9 mouse cellular contexts compared by ENCODE assay signal in the genomic region with DNA sequence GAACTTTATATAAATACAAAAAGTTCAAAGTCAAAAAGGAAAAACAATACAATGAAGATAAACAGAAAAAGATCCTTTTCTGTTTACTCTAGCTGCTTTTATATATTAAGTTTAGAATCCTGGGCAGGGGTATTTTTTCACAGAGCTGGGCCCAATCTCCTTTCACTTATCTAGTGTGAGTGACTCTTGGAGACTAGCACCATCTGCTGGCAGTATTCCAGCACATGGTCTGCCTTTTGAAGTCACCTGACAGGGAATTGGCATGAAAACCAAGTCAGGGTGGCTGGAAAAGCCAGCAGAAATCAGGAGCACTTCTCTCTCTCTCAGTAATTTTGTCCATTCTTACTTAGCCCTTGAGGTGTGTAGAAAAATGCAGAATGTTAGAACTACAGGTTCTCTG. TPM values are rescaled to one million over a fixed set of nuclear protein-coding genes. Genes with fewer than 3 reads are reported as not detected.
DNase-seq lines count a peak whose midpoint lies in the region; ATAC-seq and TF ChIP-seq lines count a peak whose summit lies in the region.
"Had no signal": no experiment of that assay in that cellular context is flagged by ENCODE, and none has a peak within 500 bp of the region (broad histone marks: within the 10 kb centered on the region; RNA-seq: fewer than 3 reads in every experiment).

No protein-coding gene starts in this region.

- H3K4me2 ChIP-seq in forebrain, embryonic 15.5 days (replicated peaks), result no peak overlapping the region
- H3K4me2 ChIP-seq in intestine, postnatal 0 days (replicated peaks; ENCODE audit: low read depth), result no peak overlapping the region
- no peak overlapping the region for H3K4me2 ChIP-seq in midbrain, embryonic 14.5 days (ENCODE audit: low read length)

- no peak overlapping the region for H3K27ac ChIP-seq in forebrain, embryonic 10.5 days
- no peak overlapping the region for H3K27ac ChIP-seq in forebrain, embryonic 15.5 days (replicated peaks)
- no peak overlapping the region for H3K27ac ChIP-seq in intestine, postnatal 0 days (ENCODE audit: low read depth, low read length)
- H3K27ac ChIP-seq in midbrain, embryonic 14.5 days (replicated peaks; ENCODE audit: low read depth, low read length), result no peak overlapping the region

- H3K4me1 ChIP-seq in forebrain, embryonic 10.5 days, result no peaks in the 10 kb centered on the region
- no peaks in the 10 kb centered on the region for H3K4me1 ChIP-seq in forebrain, embryonic 15.5 days
- H3K4me1 ChIP-seq in intestine, postnatal 0 days (replicated peaks; ENCODE audit: control insufficient read depth, insufficient read depth, low read length), result no peaks in the 10 kb centered on the region
- no peaks in the 10 kb centered on the region for H3K4me1 ChIP-seq in midbrain, embryonic 14.5 days (ENCODE audit: control insufficient read depth, insufficient read depth, low read length)

- no peak for ATAC-seq in forebrain, embryonic 15.5 days (replicated peaks)
- peak; percentile 72; the same call in 1 of the 2 replicates for ATAC-seq in intestine, postnatal 0 days
- peak; percentile 71; the same call in 1 of the 2 replicates for ATAC-seq in midbrain, embryonic 14.5 days (ENCODE audit: low FRiP score, low TSS enrichment)

- H3K9me3 ChIP-seq in forebrain, embryonic 10.5 days, result no peaks in the 10 kb centered on the region
- H3K9me3 ChIP-seq in forebrain, embryonic 15.5 days, result no peaks in the 10 kb centered on the region
- no peaks in the 10 kb centered on the region for H3K9me3 ChIP-seq in intestine, postnatal 0 days (ENCODE audit: control insufficient read depth)
- no peaks in the 10 kb centered on the region for H3K9me3 ChIP-seq in midbrain, embryonic 14.5 days (ENCODE audit: control insufficient read depth, low read length)

- H3K36me3 ChIP-seq in forebrain, embryonic 10.5 days (replicated peaks), result peaks cover 98% of the 10 kb centered on the region
- H3K36me3 ChIP-seq in forebrain, embryonic 15.5 days, result peaks cover 55% of the 10 kb centered on the region
- H3K36me3 ChIP-seq in intestine, postnatal 0 days (ENCODE audit: control insufficient read depth, insufficient read depth), result peaks cover 22% of the 10 kb centered on the region
- H3K36me3 ChIP-seq in midbrain, embryonic 14.5 days (ENCODE audit: control insufficient read depth, insufficient read depth, low read length), result peaks cover 58% of the 10 kb centered on the region

- peak; percentile 36 for DNase-seq in forebrain, embryonic 10.5 days (ENCODE audit: extremely low spot score, low spot score)
- peak; percentile 42 for DNase-seq in 3T3-L1 (ENCODE audit: low read depth, low spot score)
- peak; percentile 50 for DNase-seq in adrenal gland, postnatal 10 days
- DNase-seq in midbrain, embryonic 14.5 days, result peak; percentile 88
- DNase-seq in gastrocnemius, postnatal 36 days, result no peak
- DNase-seq in testis, postnatal 10 days (ENCODE audit: low spot score), result no peak

- H3K4me3 ChIP-seq in forebrain, embryonic 10.5 days, result no peak overlapping the region
- no peak overlapping the region for H3K4me3 ChIP-seq in forebrain, embryonic 15.5 days
- no peak overlapping the region for H3K4me3 ChIP-seq in intestine, postnatal 0 days (ENCODE audit: low read depth, low read length)
- no peak overlapping the region for H3K4me3 ChIP-seq in midbrain, embryonic 14.5 days (replicated peaks; ENCODE audit: low read depth, low read length)
- H3K4me3 ChIP-seq: myocyte had no signal

- no peak overlapping the region for H3K9ac ChIP-seq in forebrain, embryonic 15.5 days (replicated peaks)
- no peak overlapping the region for H3K9ac ChIP-seq in intestine, postnatal 0 days (ENCODE audit: low read depth, low read length)
- H3K9ac ChIP-seq in midbrain, embryonic 14.5 days (replicated peaks; ENCODE audit: low read length), result no peak overlapping the region

- intact Hi-C loops in gastrocnemius, postnatal 36 days (cut with DNase I), result no loop called here

- TF ChIP-seq CTCF in intestine, postnatal 0 days (IDR thresholded peaks at IDR 0.05; ENCODE audit: low read depth), result peak; percentile 69

- no peaks in the 10 kb centered on the region for H3K27me3 ChIP-seq in forebrain, embryonic 10.5 days (ENCODE audit: poor library complexity, severe bottlenecking)
- H3K27me3 ChIP-seq in forebrain, embryonic 15.5 days, result no peaks in the 10 kb centered on the region
- H3K27me3 ChIP-seq in intestine, postnatal 0 days (replicated peaks; ENCODE audit: control insufficient read depth, insufficient read depth, low read length), result no peaks in the 10 kb centered on the region
- H3K27me3 ChIP-seq in midbrain, embryonic 14.5 days (ENCODE audit: control insufficient read depth, insufficient read depth, low read length), result no peaks in the 10 kb centered on the region

RNA-seq across cellular contexts. Expression of gene Aspm, which starts 16.2 kb away (rescaled TPM):
- polyA plus RNA-seq in forebrain, embryonic 10.5 days (2016; fragmentation: Nextera tagmentation; extraction: Ambion mirVana), result 22.8 and 24.7 TPM in 2 replicates
- polyA plus RNA-seq in forebrain, embryonic 15.5 days (2015; fragmentation: Nextera tagmentation; extraction: Ambion mirVana), result 10.3 and 11.6 TPM in 2 replicates
- 10 to 100 TPM in 1 of 2 experiments, 1 to 10 TPM in 1; 7.7 to 10.8 TPM for total RNA-seq in adrenal gland, postnatal 10 days (2021)
- polyA plus RNA-seq in intestine, postnatal 0 days (2015; fragmentation: Nextera tagmentation; extraction: Ambion mirVana), result 3.0 and 3.2 TPM in 2 replicates
- polyA plus RNA-seq in midbrain, embryonic 14.5 days (2014; fragmentation: Nextera tagmentation; extraction: Ambion mirVana), result 2.6 and 6.1 TPM in 2 replicates
- under 1 TPM; 0.30 to 0.64 TPM for total RNA-seq in gastrocnemius, postnatal 36 days (2021)

RNA-seq across cellular contexts. Expression of gene Zbtb41, which starts 16.3 kb away (rescaled TPM):
- 10.6 and 12.0 TPM in 2 replicates for polyA plus RNA-seq in forebrain, embryonic 10.5 days (2016; fragmentation: Nextera tagmentation; extraction: Ambion mirVana)
- polyA plus RNA-seq in forebrain, embryonic 15.5 days (2015; fragmentation: Nextera tagmentation; extraction: Ambion mirVana), result 15.9 and 16.3 TPM in 2 replicates
- total RNA-seq in adrenal gland, postnatal 10 days (2021), result 10 to 100 TPM; 31.5 to 32.3 TPM
- polyA plus RNA-seq in intestine, postnatal 0 days (2015; fragmentation: Nextera tagmentation; extraction: Ambion mirVana), result 2.4 and 3.2 TPM in 2 replicates
- polyA plus RNA-seq in midbrain, embryonic 14.5 days (2014; fragmentation: Nextera tagmentation; extraction: Ambion mirVana), result 27.2 and 35.9 TPM in 2 replicates
- 10 to 100 TPM; 14.3 to 15.3 TPM for total RNA-seq in gastrocnemius, postnatal 36 days (2021)

Comparison
In these comparisons a context has a peak if more than half of its experiments do, and no peak if none do; other contexts are left out.
1. DNase-seq: peak in forebrain, embryonic 10.5 days (single experiment), 3T3-L1 (single experiment), adrenal gland, postnatal 10 days (single experiment) and midbrain, embryonic 14.5 days (single experiment); none in gastrocnemius, postnatal 36 days (0 of 2) and testis, postnatal 10 days (single experiment).